Mouse (Mus musculus) lung, postnatal 0 days (tissue): ENCODE results near the gene Stxbp3.

Experiments used
- CTCF ChIP-seq: IDR thresholded peaks from 2 replicates; pipeline ENCODE4 v1.5.1; 2016; ENCODE audit warnings: antibody characterized with exemption, mild to moderate bottlenecking
- EP300 ChIP-seq: IDR thresholded peaks from 2 replicates; pipeline ENCODE4 v1.6.1; 2016; ENCODE audit warnings: antibody characterized with exemption, mild to moderate bottlenecking, control low read depth

GRCm38 (mm10) chr3:108846616-108847015 is 6.3 kb upstream of the Stxbp3 start:
- TF ChIP-seq CTCF (no peak), EP300 (no peak)
